14 mouse cellular contexts compared by ENCODE assay signal in the genomic region with DNA sequence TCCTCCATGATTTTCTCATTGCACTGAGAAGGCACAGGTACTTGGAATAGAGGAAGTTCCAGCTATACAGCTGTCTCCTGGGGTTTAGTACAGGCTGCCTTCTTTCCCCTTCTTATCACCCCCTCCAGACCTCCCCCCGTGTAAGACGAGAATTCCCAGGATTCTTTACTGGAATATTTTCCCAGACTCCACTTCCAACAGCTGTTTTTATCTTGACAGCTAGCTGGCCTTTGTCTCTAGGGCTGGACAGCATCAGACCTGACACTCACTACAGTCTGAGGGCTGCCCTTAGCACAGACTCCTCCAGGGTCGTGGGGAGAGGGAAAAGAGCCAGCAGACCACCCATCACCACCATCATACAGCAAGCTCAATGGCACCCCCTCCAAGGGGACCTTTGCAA. TPM values are rescaled to one million over a fixed set of nuclear protein-coding genes. Genes with fewer than 3 reads are reported as not detected.
DNase-seq lines count a peak whose midpoint lies in the region; ATAC-seq and TF ChIP-seq lines count a peak whose summit lies in the region.
"Had no signal": no experiment of that assay in that cellular context is flagged by ENCODE, and none has a peak within 500 bp of the region (broad histone marks: within the 10 kb centered on the region; RNA-seq: fewer than 3 reads in every experiment).

No protein-coding gene starts in this region.

- no peaks in the 10 kb centered on the region for H3K36me3 ChIP-seq in stomach, embryonic 15.5 days
- H3K36me3 ChIP-seq in stomach, postnatal 0 days (ENCODE audit: control insufficient read depth, insufficient read depth, low read length) = no peaks in the 10 kb centered on the region
- H3K36me3 ChIP-seq in heart, postnatal 0 days (replicated peaks; ENCODE audit: control insufficient read depth, insufficient read depth, low read length) = no peaks in the 10 kb centered on the region
- no peaks in the 10 kb centered on the region for H3K36me3 ChIP-seq in hindbrain, postnatal 0 days (ENCODE audit: insufficient read depth, low read length)
- no peaks in the 10 kb centered on the region for H3K36me3 ChIP-seq in kidney, embryonic 14.5 days (ENCODE audit: control insufficient read depth, insufficient read depth, low read length)
- H3K36me3 ChIP-seq: limb, embryonic 12.5 days; neural tube, embryonic 12.5 days had no signal

- H3K27me3 ChIP-seq in stomach, embryonic 15.5 days (replicated peaks) = no peaks in the 10 kb centered on the region
- no peaks in the 10 kb centered on the region for H3K27me3 ChIP-seq in stomach, postnatal 0 days (ENCODE audit: control insufficient read depth, insufficient read depth, low read length)
- H3K27me3 ChIP-seq in heart, postnatal 0 days (ENCODE audit: control insufficient read depth, insufficient read depth, low read length) = no peaks in the 10 kb centered on the region
- no peaks in the 10 kb centered on the region for H3K27me3 ChIP-seq in hindbrain, postnatal 0 days (ENCODE audit: insufficient read depth, low read length)
- H3K27me3 ChIP-seq in kidney, embryonic 14.5 days (ENCODE audit: control insufficient read depth, insufficient read depth, low read length) = no peaks in the 10 kb centered on the region
- H3K27me3 ChIP-seq: limb, embryonic 12.5 days; neural tube, embryonic 12.5 days had no signal

- H3K9me3 ChIP-seq in stomach, embryonic 15.5 days = peaks cover under 1% of the 10 kb centered on the region; the same call in 1 of the 2 replicates
- no peaks in the 10 kb centered on the region for H3K9me3 ChIP-seq in stomach, postnatal 0 days (ENCODE audit: control insufficient read depth, low read length)
- no peaks in the 10 kb centered on the region for H3K9me3 ChIP-seq in heart, postnatal 0 days (replicated peaks; ENCODE audit: control insufficient read depth, low read length)
- no peaks in the 10 kb centered on the region for H3K9me3 ChIP-seq in hindbrain, postnatal 0 days (ENCODE audit: low read length)
- H3K9me3 ChIP-seq in kidney, embryonic 14.5 days (ENCODE audit: control insufficient read depth, low read length) = 0 out of 2 replicates have a peak, but pooled peaks cover 2% of the 10 kb centered on the region
- H3K9me3 ChIP-seq: limb, embryonic 12.5 days; neural tube, embryonic 12.5 days had no signal

- WGBS in stomach, embryonic 15.5 days = 9% methylated on average over 3 of the region's 3 CpGs
- WGBS in stomach, postnatal 0 days = 21% methylated on average over 3 of the region's 3 CpGs
- 0% methylated on average over 3 of the region's 3 CpGs for WGBS in heart, postnatal 0 days
- 53% methylated on average over 3 of the region's 3 CpGs for WGBS in hindbrain, postnatal 0 days
- 32% methylated on average over 3 of the region's 3 CpGs for WGBS in kidney, embryonic 14.5 days

- H3K9ac ChIP-seq in stomach, embryonic 15.5 days = no peak overlapping the region
- no peak overlapping the region for H3K9ac ChIP-seq in stomach, postnatal 0 days (ENCODE audit: low read length)
- no peak overlapping the region for H3K9ac ChIP-seq in heart, postnatal 0 days (replicated peaks; ENCODE audit: low read depth, low read length)
- no peak overlapping the region for H3K9ac ChIP-seq in hindbrain, postnatal 0 days (replicated peaks; ENCODE audit: low read length)
- no peak overlapping the region for H3K9ac ChIP-seq in kidney, embryonic 14.5 days (ENCODE audit: low read depth, low read length)
- H3K9ac ChIP-seq: limb, embryonic 12.5 days; neural tube, embryonic 12.5 days had no signal

- H3K4me2 ChIP-seq in stomach, embryonic 15.5 days = no peak overlapping the region
- H3K4me2 ChIP-seq in stomach, postnatal 0 days (replicated peaks; ENCODE audit: low read depth) = no peak overlapping the region
- no peak overlapping the region for H3K4me2 ChIP-seq in heart, postnatal 0 days (ENCODE audit: low read depth, low read length)
- H3K4me2 ChIP-seq in hindbrain, postnatal 0 days (ENCODE audit: low read depth, low read length) = no peak overlapping the region
- no peak overlapping the region for H3K4me2 ChIP-seq in kidney, embryonic 14.5 days (replicated peaks; ENCODE audit: low read depth, low read length)
- H3K4me2 ChIP-seq: limb, embryonic 12.5 days; neural tube, embryonic 12.5 days had no signal

- DNase-seq in heart, adult 11 months = peak; percentile 96
- DNase-seq in heart, postnatal 25 days (ENCODE audit: low spot score) = no peak
- no peak for DNase-seq in stomach, postnatal 0 days (ENCODE audit: low spot score)
- peak; percentile 85 for DNase-seq in heart, postnatal 0 days (ENCODE audit: low spot score)
- peak; percentile 47 for DNase-seq in yolk sac, embryonic 10.5 days (ENCODE audit: low spot score)
- DNase-seq in hindbrain, postnatal 0 days (ENCODE audit: low spot score) = no peak
- DNase-seq: adrenal gland, adult 2 months; cerebellum, postnatal 25 days; midbrain, embryonic 14.5 days had no signal

- intact Hi-C loops in heart, postnatal 25 days (cut with DNase I) = loop anchor here (5.0 to 10.0 kb wide), 2 partner anchors 79 to 161 kb away; no protein-coding TSS in a partner anchor

- H3K27ac ChIP-seq in stomach, embryonic 15.5 days = no peak overlapping the region
- H3K27ac ChIP-seq in stomach, postnatal 0 days (replicated peaks) = no peak overlapping the region
- peak overlapping the region; percentile 50 for H3K27ac ChIP-seq in heart, postnatal 0 days (ENCODE audit: low read depth)
- no peak overlapping the region for H3K27ac ChIP-seq in hindbrain, postnatal 0 days
- H3K27ac ChIP-seq in kidney, embryonic 14.5 days (ENCODE audit: low read depth, low read length) = no peak overlapping the region
- H3K27ac ChIP-seq: limb, embryonic 12.5 days; neural tube, embryonic 12.5 days had no signal

- H3K4me3 ChIP-seq in stomach, embryonic 15.5 days (replicated peaks) = no peak overlapping the region
- H3K4me3 ChIP-seq in stomach, postnatal 0 days (ENCODE audit: low read depth, low read length) = no peak overlapping the region
- H3K4me3 ChIP-seq in heart, postnatal 0 days (ENCODE audit: low read depth, low read length) = no peak overlapping the region
- no peak overlapping the region for H3K4me3 ChIP-seq in hindbrain, postnatal 0 days (ENCODE audit: low read length)
- H3K4me3 ChIP-seq in kidney, embryonic 14.5 days (ENCODE audit: low read length) = no peak overlapping the region
- H3K4me3 ChIP-seq: limb, embryonic 12.5 days; neural tube, embryonic 12.5 days had no signal

- ATAC-seq in stomach, embryonic 15.5 days (ENCODE audit: insufficient read depth, low FRiP score, low read depth) = peak; percentile 24; the same call in 1 of the 2 replicates
- ATAC-seq in stomach, postnatal 0 days (ENCODE audit: low FRiP score, low TSS enrichment) = no peak
- peak; percentile 80 for ATAC-seq in heart, postnatal 0 days (ENCODE audit: insufficient read depth, low read depth)
- no peak for ATAC-seq in hindbrain, postnatal 0 days
- ATAC-seq in kidney, embryonic 14.5 days (ENCODE audit: low FRiP score, low TSS enrichment) = no peak

- 0 out of 2 replicates have a peak, but pooled peaks cover 3% of the 10 kb centered on the region for H3K4me1 ChIP-seq in stomach, embryonic 15.5 days
- H3K4me1 ChIP-seq in stomach, postnatal 0 days (replicated peaks; ENCODE audit: control insufficient read depth, insufficient read depth) = 0 out of 2 replicates have a peak, but pooled peaks cover 3% of the 10 kb centered on the region
- 0 out of 2 replicates have a peak, but pooled peaks cover 18% of the 10 kb centered on the region for H3K4me1 ChIP-seq in heart, postnatal 0 days (ENCODE audit: control insufficient read depth, insufficient read depth)
- H3K4me1 ChIP-seq in hindbrain, postnatal 0 days (ENCODE audit: insufficient read depth, low read length) = no peaks in the 10 kb centered on the region
- H3K4me1 ChIP-seq in kidney, embryonic 14.5 days (ENCODE audit: control insufficient read depth, insufficient read depth, low read length) = peaks cover 14% of the 10 kb centered on the region; the same call in 1 of the 2 replicates

- TF ChIP-seq CTCF in stomach, postnatal 0 days (IDR thresholded peaks at IDR 0.05; ENCODE audit: low read depth) = no peak
- TF ChIP-seq CTCF in heart, postnatal 0 days (IDR thresholded peaks at IDR 0.05; ENCODE audit: low read depth) = no peak
- TF ChIP-seq CTCF in hindbrain, postnatal 0 days (IDR thresholded peaks at IDR 0.05; ENCODE audit: low read depth) = no peak

- TF ChIP-seq EP300 in stomach, postnatal 0 days (optimal IDR thresholded peaks at IDR 0.05) = no peak
- TF ChIP-seq EP300 in heart, postnatal 0 days (IDR thresholded peaks at IDR 0.05; ENCODE audit: low read depth) = peak; percentile 92

RNA-seq across cellular contexts. Expression of a gene that starts 20.9 kb away (rescaled TPM):
- 1 to 10 TPM; 3.0 to 3.9 TPM for total RNA-seq in heart, postnatal 25 days (2021)
- polyA plus RNA-seq in stomach, embryonic 15.5 days (2015; fragmentation: Nextera tagmentation; extraction: Ambion mirVana) = 56.6 and 57.5 TPM in 2 replicates
- 26.3 and 27.2 TPM in 2 replicates for polyA plus RNA-seq in stomach, postnatal 0 days (2015; fragmentation: Nextera tagmentation; extraction: Ambion mirVana)
- 10.6 and 21.2 TPM in 2 replicates for total RNA-seq in heart, postnatal 0 days (2014; rRNA removed; ENCODE audit: low replicate concordance)
- 13.2 and 14.5 TPM in 2 replicates for polyA plus RNA-seq in heart, postnatal 0 days (2015; fragmentation: Nextera tagmentation; extraction: Ambion mirVana)
- 16.9 and 22.0 TPM in 2 replicates for total RNA-seq in hindbrain, postnatal 0 days (2014; rRNA removed)
- 29.0 and 29.7 TPM in 2 replicates for polyA plus RNA-seq in hindbrain, postnatal 0 days (2015; fragmentation: Nextera tagmentation; extraction: Ambion mirVana)
- 72.5 and 93.7 TPM in 2 replicates for polyA plus RNA-seq in kidney, embryonic 14.5 days (2014; fragmentation: Nextera tagmentation; extraction: Ambion mirVana)

RNA-seq across cellular contexts. Expression of a gene that starts 31.7 kb away (rescaled TPM):
- total RNA-seq in heart, postnatal 25 days (2021) = 10 to 100 TPM; 15.3 to 16.3 TPM
- polyA plus RNA-seq in stomach, embryonic 15.5 days (2015; fragmentation: Nextera tagmentation; extraction: Ambion mirVana) = 1.7 and 2.7 TPM in 2 replicates
- 0.16 TPM in 1 of 2 replicates, not detected in the other for polyA plus RNA-seq in stomach, postnatal 0 days (2015; fragmentation: Nextera tagmentation; extraction: Ambion mirVana)
- total RNA-seq in heart, postnatal 0 days (2014; rRNA removed; ENCODE audit: low replicate concordance) = 57.5 and 68.0 TPM in 2 replicates
- polyA plus RNA-seq in heart, postnatal 0 days (2015; fragmentation: Nextera tagmentation; extraction: Ambion mirVana) = 47.8 and 49.8 TPM in 2 replicates
- 1.4 and 2.9 TPM in 2 replicates for total RNA-seq in hindbrain, postnatal 0 days (2014; rRNA removed)
- polyA plus RNA-seq in hindbrain, postnatal 0 days (2015; fragmentation: Nextera tagmentation; extraction: Ambion mirVana) = 1.3 and 1.6 TPM in 2 replicates
- polyA plus RNA-seq in kidney, embryonic 14.5 days (2014; fragmentation: Nextera tagmentation; extraction: Ambion mirVana) = not detected in 2 replicates
- total RNA-seq: hematopoietic stem cell, adult 5-6 weeks had no signal
- polyA plus RNA-seq: limb, embryonic 12.5 days; midbrain, embryonic 14.5 days; neural tube, embryonic 12.5 days had no signal

Comparison
In these comparisons a context has a peak if more than half of its experiments do, and no peak if none do; other contexts are left out.
1. DNase-seq: peak in heart, adult 11 months (single experiment), heart, postnatal 0 days (single experiment) and yolk sac, embryonic 10.5 days (single experiment); none in heart, postnatal 25 days (single experiment), stomach, postnatal 0 days (single experiment) and hindbrain, postnatal 0 days (single experiment).
2. ATAC-seq: peak in stomach, embryonic 15.5 days (single experiment) and heart, postnatal 0 days (single experiment); none in stomach, postnatal 0 days (single experiment), hindbrain, postnatal 0 days (single experiment) and kidney, embryonic 14.5 days (single experiment).
3. RNA of a gene that starts 31.7 kb away (polyA plus RNA-seq): 47.8 to 49.8 TPM in heart, postnatal 0 days; 1.7 to 2.7 TPM in stomach, embryonic 15.5 days, 1.3 to 1.6 TPM in hindbrain, postnatal 0 days, 0.16 TPM in stomach, postnatal 0 days and not detected in kidney, embryonic 14.5 days; every median in the first group is over 10 times any median in the second.